Mouse (Mus musculus) midbrain, embryonic 16.5 days (tissue): ENCODE measurements around the gene Coa3. TPM values are rescaled to one million over a fixed set of nuclear protein-coding genes. Genes with fewer than 3 reads are reported as not detected.

ENCODE experiments used
- ATAC-seq: fragments of 200-750 bp; cut with Nextera tagmentation; 2 replicates; pipeline ENCODE4 v1.8.0; 2017; ENCODE audit warnings: moderate TSS enrichment
- H3K27ac ChIP-seq: fragments of 300-500 bp; sonication (generic); 2 replicates; pipeline ENCODE4 v1.5.1; 2014; ENCODE audit warnings: mild to moderate bottlenecking, low read length, mixed read lengths
- H3K27me3 ChIP-seq: fragments of 300-500 bp; sonication (generic); 2 replicates; pipeline ENCODE4 v1.6.1; 2014; ENCODE audit warnings: low read depth, low read length, mixed read lengths; ENCODE audit not compliant: control insufficient read depth, insufficient read depth
- H3K36me3 ChIP-seq: fragments of 300-500 bp; sonication (generic); 2 replicates; pipeline ENCODE4 v1.6.1; 2014; ENCODE audit warnings: mild to moderate bottlenecking, low read length, moderate library complexity, mixed read lengths; ENCODE audit not compliant: control insufficient read depth, insufficient read depth
- H3K4me1 ChIP-seq: fragments of 300-500 bp; sonication (generic); 2 replicates; pipeline ENCODE4 v1.6.1; 2014; ENCODE audit warnings: mild to moderate bottlenecking, low read length, mixed read lengths; ENCODE audit not compliant: control insufficient read depth, insufficient read depth
- H3K4me2 ChIP-seq: fragments of 300-500 bp; sonication (generic); 2 replicates; pipeline ENCODE4 v1.6.1; 2014; ENCODE audit warnings: mild to moderate bottlenecking, low read length, mixed read lengths
- H3K4me3 ChIP-seq: fragments of 300-500 bp; sonication (generic); 2 replicates; pipeline ENCODE4 v1.5.1; 2014; ENCODE audit warnings: low read depth, mild to moderate bottlenecking, low read length, moderate library complexity, mixed read lengths
- H3K9ac ChIP-seq: fragments of 300-500 bp; sonication (generic); 2 replicates; pipeline ENCODE4 v1.6.1; 2014; ENCODE audit warnings: low read depth, low read length, mixed read lengths
- H3K9me3 ChIP-seq: fragments of 300-500 bp; sonication (generic); replicated peaks from 2 replicates; pipeline ENCODE4 v1.6.1; 2014; ENCODE audit warnings: mild to moderate bottlenecking, low read length, mixed read lengths; ENCODE audit not compliant: control insufficient read depth, poor library complexity, severe bottlenecking
- WGBS: fragments of 180-500 bp; shearing (Covaris S2); extraction: QIAGEN DNeasy Blood & Tissue Kit; methylation state at CpG from one replicate; pipeline ENCODE4 v1.1.7; 2014; 5-methylcytosine and 5-hydroxymethylcytosine counted together
- polyA plus RNA-seq: library from polyadenylated mRNA; unstranded; fragments of >200 nt; fragmentation: Nextera tagmentation; extraction: Ambion mirVana; gene quantifications from 2 replicates; pipeline ENCODE4 v1.2.1, GENCODE M21; 2015

Gene Coa3
- polyA plus RNA-seq, 1 experiment from 2014 or later: 224 TPM

- Histone ChIP-seq H3K4me1 (peaks cover 20% of the 10 kb centered on the region), H3K9me3 (no peaks in the 10 kb centered on the region), H3K36me3 (no peaks in the 10 kb centered on the region), H3K27me3 (no peaks in the 10 kb centered on the region), H3K9ac (no peak overlapping the region), H3K4me2 (no peak overlapping the region), H3K4me3 (no peak overlapping the region), H3K27ac (no peak overlapping the region)
- 70% methylated on average over 4 of the region's 4 CpGs for WGBS
- no peak for ATAC-seq
Measured at GRCm38 (mm10) chr11:101275309-101275708, 3.6 kb downstream of the Coa3 start.

GRCm38 (mm10) chr11:101272446-101272845 lies 6.5 kb downstream of the Coa3 start:
- Histone ChIP-seq H3K27me3 (no peaks in the 10 kb centered on the region), H3K9ac (no peak overlapping the region), H3K4me1 (peaks cover 8% of the 10 kb centered on the region), H3K4me3 (no peak overlapping the region), H3K4me2 (no peak overlapping the region), H3K36me3 (no peaks in the 10 kb centered on the region), H3K27ac (no peak overlapping the region), H3K9me3 (no peaks in the 10 kb centered on the region)
- WGBS: 84% methylated on average over 3 of the region's 3 CpGs
- no peak for ATAC-seq

- H3K9me3 ChIP-seq: no peaks in the 10 kb centered on the region
- peak; percentile 42; the same call in 1 of the 2 replicates for ATAC-seq
- 28% methylated on average over 10 of the region's 10 CpGs for WGBS
- H3K4me2 ChIP-seq: peak overlapping the region; percentile 40
- H3K9ac ChIP-seq: peak overlapping the region; percentile 28; the same call in 1 of the 2 replicates
- H3K27me3 ChIP-seq: peaks cover 8% of the 10 kb centered on the region
- no peak overlapping the region for H3K4me3 ChIP-seq
- peak overlapping the region; percentile 68 for H3K27ac ChIP-seq
- H3K4me1 ChIP-seq: peaks cover 12% of the 10 kb centered on the region
- no peaks in the 10 kb centered on the region for H3K36me3 ChIP-seq
Measured at GRCm38 (mm10) chr11:101269577-101270116, 9.3 kb downstream of the Coa3 start.

- no peak for ATAC-seq
- H3K4me1 ChIP-seq: peaks cover 12% of the 10 kb centered on the region
- H3K9me3 ChIP-seq: no peaks in the 10 kb centered on the region
- no peak overlapping the region for H3K9ac ChIP-seq
- H3K27me3 ChIP-seq: peaks cover 34% of the 10 kb centered on the region
- H3K4me2 ChIP-seq: no peak overlapping the region; the same call in 1 of the 2 replicates
- no peak overlapping the region for H3K27ac ChIP-seq
- no peaks in the 10 kb centered on the region for H3K36me3 ChIP-seq
- 8% methylated on average over 6 of the region's 6 CpGs for WGBS
- no peak overlapping the region for H3K4me3 ChIP-seq
Measured at GRCm38 (mm10) chr11:101265906-101266305, 13.0 kb downstream of the Coa3 start.

GRCm38 (mm10) chr11:101264954-101265471 lies 13.9 kb downstream of the Coa3 start:
- no peaks in the 10 kb centered on the region for H3K36me3 ChIP-seq
- peaks cover 34% of the 10 kb centered on the region for H3K27me3 ChIP-seq
- 3% methylated on average over 31 of the region's 31 CpGs for WGBS
- peak overlapping the region; percentile 50 for H3K9ac ChIP-seq
- peaks cover 17% of the 10 kb centered on the region for H3K4me1 ChIP-seq
- H3K27ac ChIP-seq: no peak overlapping the region
- H3K4me2 ChIP-seq: peak overlapping the region; percentile 69
- H3K4me3 ChIP-seq: peak overlapping the region; percentile 34
- H3K9me3 ChIP-seq: no peaks in the 10 kb centered on the region
- no peak for ATAC-seq

GRCm38 (mm10) chr11:101263989-101264280 lies 15.0 kb downstream of the Coa3 start:
- WGBS: 7% methylated on average over 3 of the region's 3 CpGs
- no peak overlapping the region for H3K27ac ChIP-seq
- H3K9me3 ChIP-seq: no peaks in the 10 kb centered on the region
- no peak overlapping the region for H3K9ac ChIP-seq
- H3K4me3 ChIP-seq: no peak overlapping the region
- no peak for ATAC-seq
- H3K36me3 ChIP-seq: 0 out of 2 replicates have a peak, but pooled peaks cover 3% of the 10 kb centered on the region
- H3K4me1 ChIP-seq: peaks cover 23% of the 10 kb centered on the region
- H3K4me2 ChIP-seq: no peak overlapping the region
- peaks cover 34% of the 10 kb centered on the region for H3K27me3 ChIP-seq

GRCm38 (mm10) chr11:101263138-101263988 lies 15.6 kb downstream of the Coa3 start:
- H3K27me3 ChIP-seq: peaks cover 34% of the 10 kb centered on the region
- no peak overlapping the region for H3K9ac ChIP-seq
- H3K9me3 ChIP-seq: no peaks in the 10 kb centered on the region
- no peak overlapping the region for H3K4me2 ChIP-seq
- 0 out of 2 replicates have a peak, but pooled peaks cover 3% of the 10 kb centered on the region for H3K36me3 ChIP-seq
- WGBS: 2% methylated on average over 32 of the region's 32 CpGs
- no peak overlapping the region for H3K27ac ChIP-seq
- ATAC-seq: no peak
- peaks cover 23% of the 10 kb centered on the region for H3K4me1 ChIP-seq
- H3K4me3 ChIP-seq: no peak overlapping the region

- Histone ChIP-seq H3K4me3 (no peak overlapping the region; the same call in 1 of the 2 replicates), H3K27me3 (peaks cover 34% of the 10 kb centered on the region), H3K9me3 (no peaks in the 10 kb centered on the region), H3K36me3 (0 out of 2 replicates have a peak, but pooled peaks cover 3% of the 10 kb centered on the region), H3K27ac (no peak overlapping the region), H3K4me2 (no peak overlapping the region; the same call in 1 of the 2 replicates), H3K4me1 (peaks cover 23% of the 10 kb centered on the region), H3K9ac (no peak overlapping the region)
- WGBS: 2% methylated on average over 24 of the region's 24 CpGs
- no peak for ATAC-seq
Measured at GRCm38 (mm10) chr11:101262272-101262967, 16.5 kb downstream of the Coa3 start.
